Mouse (Mus musculus) embryonic facial prominence, embryonic 13.5 days (tissue): ENCODE measurements at regions not wholly inside any gene's neighbourhood (a gene's known extent, or its start where the extent isn't known, plus 50 kb on each side); places are given as distances from the start of the nearest gene placed in this dataset.
"Not testable (repeated sequence)": the region's sequence is repeated elsewhere in the genome, so short reads cannot be mapped to it uniquely, and the experiment has no call there.

Source experiments
- ATAC-seq: fragments of 200-750 bp; cut with Nextera tagmentation; 2 replicates; pipeline ENCODE4 v1.8.0; 2017; ENCODE audit warnings: low read depth; ENCODE audit not compliant: insufficient number of reproducible peaks, insufficient read depth, low FRiP score, low TSS enrichment
- H3K27ac ChIP-seq: fragments of 300-500 bp; sonication (generic); 2 replicates; pipeline ENCODE4 v1.5.1; 2015; ENCODE audit warnings: moderate library complexity, mild to moderate bottlenecking, inconsistent platforms
- H3K27me3 ChIP-seq: fragments of 300-500 bp; sonication (generic); 2 replicates; pipeline ENCODE4 v1.6.1; 2015; ENCODE audit warnings: mild to moderate bottlenecking, inconsistent platforms
- H3K36me3 ChIP-seq: fragments of 300-500 bp; sonication (generic); 2 replicates; pipeline ENCODE4 v1.6.1; 2015; ENCODE audit warnings: mild to moderate bottlenecking, inconsistent platforms
- H3K4me1 ChIP-seq: fragments of 300-500 bp; sonication (generic); 2 replicates; pipeline ENCODE4 v1.6.1; 2015; ENCODE audit warnings: inconsistent platforms
- H3K4me2 ChIP-seq: fragments of 300-500 bp; sonication (generic); 2 replicates; pipeline ENCODE4 v1.6.1; 2015; ENCODE audit warnings: moderate library complexity, mild to moderate bottlenecking, inconsistent platforms
- H3K4me3 ChIP-seq: fragments of 300-500 bp; sonication (generic); 2 replicates; pipeline ENCODE4 v1.5.1; 2015; ENCODE audit warnings: mild to moderate bottlenecking, inconsistent platforms
- H3K9ac ChIP-seq: fragments of 300-500 bp; sonication (generic); 2 replicates; pipeline ENCODE4 v1.6.1; 2015; ENCODE audit warnings: mild to moderate bottlenecking, inconsistent platforms
- H3K9me3 ChIP-seq: fragments of 300-500 bp; sonication (generic); 2 replicates; pipeline ENCODE4 v1.6.1; 2016; ENCODE audit warnings: inconsistent platforms
- WGBS: fragments of 180-500 bp; shearing (Covaris S2); methylation state at CpG from one replicate; pipeline ENCODE4 v1.1.7; 2015; ENCODE audit warnings: mixed read lengths; 5-methylcytosine and 5-hydroxymethylcytosine counted together

GRCm38 (mm10) chr2:17932932-17933790, 63.6 kb downstream of the H2al2a start:
- peak overlapping the region; percentile 21; the same call in 1 of the 2 replicates for H3K4me3 ChIP-seq
- no peak for ATAC-seq
- H3K9me3 ChIP-seq, result 0 out of 2 replicates have a peak, but pooled peaks cover 6% of the 10 kb centered on the region
- H3K36me3 ChIP-seq, result no peaks in the 10 kb centered on the region
- WGBS, result 39% methylated on average over 15 of the region's 15 CpGs
- H3K27me3 ChIP-seq, result no peaks in the 10 kb centered on the region
- peaks cover 14% of the 10 kb centered on the region for H3K4me1 ChIP-seq
- H3K4me2 ChIP-seq, result peak overlapping the region; percentile 46
- 0 out of 2 replicates have a peak overlapping the region, but pooled peaks have one; percentile 36 for H3K9ac ChIP-seq
- no peak overlapping the region for H3K27ac ChIP-seq

- H3K4me2 ChIP-seq, result peak overlapping the region; percentile 46
- ATAC-seq, result no peak
- no peaks in the 10 kb centered on the region for H3K36me3 ChIP-seq
- H3K27me3 ChIP-seq, result no peaks in the 10 kb centered on the region
- no peak overlapping the region for H3K27ac ChIP-seq
- H3K4me3 ChIP-seq, result peak overlapping the region; percentile 21
- H3K4me1 ChIP-seq, result peaks cover 14% of the 10 kb centered on the region
- 37% methylated on average over 16 of the region's 16 CpGs for WGBS
- H3K9ac ChIP-seq, result 0 out of 2 replicates have a peak overlapping the region, but pooled peaks have one; percentile 36
- 0 out of 2 replicates have a peak, but pooled peaks cover 6% of the 10 kb centered on the region for H3K9me3 ChIP-seq
Measured at GRCm38 (mm10) chr2:17932426-17932931, 64.3 kb downstream of the H2al2a start.

- Histone ChIP-seq H3K9ac (no peak overlapping the region), H3K27ac (no peak overlapping the region), H3K27me3 (no peaks in the 10 kb centered on the region), H3K4me2 (no peak overlapping the region), H3K4me3 (no peak overlapping the region), H3K9me3 (0 out of 2 replicates have a peak, but pooled peaks cover 6% of the 10 kb centered on the region), H3K4me1 (peaks cover 14% of the 10 kb centered on the region), H3K36me3 (no peaks in the 10 kb centered on the region)
- 91% methylated on average over 5 of the region's 5 CpGs for WGBS
- ATAC-seq, result no peak
Measured at GRCm38 (mm10) chr2:17931881-17932280, 64.9 kb downstream of the H2al2a start.

GRCm38 (mm10) chr2:17918861-17919648, 77.7 kb downstream of the H2al2a start:
- H3K27ac ChIP-seq, result no peak overlapping the region
- no peaks in the 10 kb centered on the region; the same call in 1 of the 2 replicates for H3K27me3 ChIP-seq
- H3K4me3 ChIP-seq, result no peak overlapping the region
- ATAC-seq, result no peak
- H3K9me3 ChIP-seq, result no peaks in the 10 kb centered on the region
- H3K4me2 ChIP-seq, result no peak overlapping the region
- H3K9ac ChIP-seq, result no peak overlapping the region
- WGBS, result 91% methylated on average over 1 of the region's 1 CpGs
- peaks cover 6% of the 10 kb centered on the region for H3K4me1 ChIP-seq
- no peaks in the 10 kb centered on the region for H3K36me3 ChIP-seq

- Histone ChIP-seq H3K4me2 (peak overlapping the region; percentile 44), H3K36me3 (no peaks in the 10 kb centered on the region)
- ATAC-seq, result no peak
Measured at GRCm38 (mm10) chr2:17917238-17917946, 79.4 kb downstream of the H2al2a start.

DNA sequence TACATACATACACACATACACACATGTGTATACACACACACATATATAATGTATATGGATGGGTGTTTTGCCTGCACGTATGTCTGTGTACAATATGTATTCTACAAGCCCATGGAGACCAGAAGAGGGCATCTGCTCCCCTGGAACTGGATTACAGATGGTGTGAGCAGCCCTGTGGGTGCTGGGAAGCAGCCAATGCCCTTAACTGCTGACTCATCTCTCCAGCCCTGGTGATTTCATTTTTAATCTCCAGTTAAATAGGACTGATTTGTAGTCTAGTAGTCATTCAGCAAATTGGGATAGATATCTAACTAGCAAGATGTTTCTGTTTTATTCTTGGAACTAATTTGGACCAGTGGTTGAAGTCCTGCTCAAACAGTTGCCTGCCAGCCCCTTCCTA, 94.1 kb downstream of the H2al2a start:
- Histone ChIP-seq H3K36me3 (no peaks in the 10 kb centered on the region), H3K4me2 (no peak overlapping the region), H3K27me3 (no peaks in the 10 kb centered on the region), H3K9ac (no peak overlapping the region), H3K9me3 (no peaks in the 10 kb centered on the region), H3K4me3 (no peak overlapping the region), H3K4me1 (peaks cover 12% of the 10 kb centered on the region; the same call in 1 of the 2 replicates), H3K27ac (no peak overlapping the region)
- ATAC-seq, result no peak
- 87% methylated on average over 1 of the region's 1 CpGs for WGBS

More at GRCm38 (mm10) chr2:17917238-17917946, 79.4 kb downstream of the H2al2a start:
- Histone ChIP-seq H3K9me3 (no peaks in the 10 kb centered on the region), H3K4me1 (peaks cover 6% of the 10 kb centered on the region), H3K9ac (no peak overlapping the region), H3K27me3 (no peaks in the 10 kb centered on the region; the same call in 1 of the 2 replicates), H3K27ac (peak overlapping the region; percentile 33; the same call in 1 of the 2 replicates), H3K4me3 (no peak overlapping the region)
- 11% methylated on average over 8 of the region's 8 CpGs for WGBS

GRCm38 (mm10) chr2:17900202-17900601, 96.6 kb downstream of the H2al2a start:
- 35% methylated on average over 8 of the region's 8 CpGs for WGBS
- Histone ChIP-seq H3K27ac (no peak overlapping the region), H3K9ac (no peak overlapping the region), H3K36me3 (no peaks in the 10 kb centered on the region), H3K4me1 (peaks cover 12% of the 10 kb centered on the region; the same call in 1 of the 2 replicates), H3K27me3 (no peaks in the 10 kb centered on the region), H3K4me2 (no peak overlapping the region), H3K4me3 (no peak overlapping the region), H3K9me3 (no peaks in the 10 kb centered on the region)
- no peak; the same call in 1 of the 2 replicates for ATAC-seq

GRCm38 (mm10) chr2:17898780-17899179, 98.0 kb downstream of the H2al2a start:
- Histone ChIP-seq H3K27me3 (no peaks in the 10 kb centered on the region), H3K36me3 (no peaks in the 10 kb centered on the region), H3K27ac (no peak overlapping the region), H3K4me2 (no peak overlapping the region), H3K9me3 (no peaks in the 10 kb centered on the region), H3K4me3 (no peak overlapping the region), H3K4me1 (peaks cover 12% of the 10 kb centered on the region; the same call in 1 of the 2 replicates), H3K9ac (no peak overlapping the region)
- WGBS, result 34% methylated on average over 3 of the region's 3 CpGs
- no peak for ATAC-seq

DNA sequence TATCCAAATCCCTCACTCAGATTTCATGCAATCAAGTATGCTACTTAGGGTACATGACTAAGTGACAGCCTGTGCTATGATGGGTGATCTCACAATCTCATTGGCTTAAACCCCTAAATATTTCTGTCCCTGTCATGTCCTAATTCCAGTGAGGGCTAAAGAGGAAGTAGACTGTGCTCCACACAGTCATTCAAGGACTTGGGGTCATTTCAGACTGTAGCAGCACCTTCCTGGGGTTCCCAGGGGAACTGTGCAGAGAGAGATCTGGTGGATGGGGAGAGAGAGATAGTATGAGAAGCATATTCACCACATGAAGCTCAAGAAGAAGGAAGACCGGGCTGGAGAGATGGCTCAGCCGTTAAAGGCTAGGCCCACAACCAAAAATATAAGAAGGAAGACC, 100.7 kb downstream of the H2al2a start:
- 95% methylated on average over 2 of the region's 2 CpGs for WGBS
- no peaks in the 10 kb centered on the region for H3K36me3 ChIP-seq

GRCm38 (mm10) chr2:17892661-17893060, 104.1 kb downstream of the H2al2a start:
- not testable (repeated sequence) for H3K9me3 ChIP-seq, H3K4me3 ChIP-seq, H3K27ac ChIP-seq, H3K36me3 ChIP-seq, H3K4me2 ChIP-seq, H3K4me1 ChIP-seq, ATAC-seq, H3K27me3 ChIP-seq, H3K9ac ChIP-seq
- WGBS, result 92% methylated on average over 7 of the region's 7 CpGs

More for the DNA sequence above, 100.7 kb downstream of the H2al2a start:
- Histone ChIP-seq H3K4me1 (peaks cover 12% of the 10 kb centered on the region; the same call in 1 of the 2 replicates), H3K4me2 (no peak overlapping the region), H3K9me3 (no peaks in the 10 kb centered on the region), H3K27me3 (no peaks in the 10 kb centered on the region), H3K4me3 (no peak overlapping the region), H3K27ac (no peak overlapping the region), H3K9ac (no peak overlapping the region)
- no peak for ATAC-seq

DNA sequence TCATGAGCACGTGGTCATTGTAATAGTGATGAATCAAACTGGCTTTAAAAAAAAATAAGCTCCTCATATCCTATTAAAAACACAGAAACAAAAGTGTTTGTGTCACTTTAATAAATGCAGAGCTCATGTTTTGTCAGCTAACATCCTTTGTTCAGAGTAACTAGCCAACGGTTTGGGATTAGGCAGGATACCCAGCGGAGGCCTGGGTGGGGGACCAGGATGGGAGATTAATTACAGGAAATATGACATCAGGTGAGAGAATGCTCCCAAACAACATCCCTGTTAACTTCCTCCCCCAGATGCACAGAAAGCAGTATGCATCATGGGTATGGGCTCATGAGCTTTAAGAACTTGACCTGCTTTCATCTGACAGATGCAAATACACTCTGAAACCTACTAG, 109.1 kb downstream of the H2al2a start:
- ATAC-seq, result no peak
- no peaks in the 10 kb centered on the region for H3K36me3 ChIP-seq
- no peak overlapping the region for H3K27ac ChIP-seq
- no peak overlapping the region for H3K4me3 ChIP-seq
- H3K9ac ChIP-seq, result no peak overlapping the region
- H3K4me1 ChIP-seq, result no peaks in the 10 kb centered on the region
- H3K27me3 ChIP-seq, result no peaks in the 10 kb centered on the region
- H3K4me2 ChIP-seq, result no peak overlapping the region
- H3K9me3 ChIP-seq, result no peaks in the 10 kb centered on the region
- 50% methylated on average over 3 of the region's 3 CpGs for WGBS
